Mouse (Mus musculus) heart, postnatal 10 days (tissue): ENCODE data around the gene Olfr1037. TPM values are rescaled to one million over a fixed set of nuclear protein-coding genes. Genes with fewer than 3 reads are reported as not detected.
"Not testable (repeated sequence)": the region's sequence is repeated elsewhere in the genome, so short reads cannot be mapped to it uniquely, and the experiment has no call there.

Experiments
- DNase-seq, 2 experiments: peaks; one replicate each; pipeline ENCODE4 v3.0.0; 2021
- intact Hi-C: fragments of 180-260 bp; cut with DNase I; formaldehyde crosslinking; loops from one replicate; pipeline ENCODE4 v1.15.1; 2025
- total RNA-seq, 2 experiments: library from RNA; stranded (reverse); gene quantifications; 2 replicates each; pipeline ENCODE4 v1.2.3; 2021

The Olfr1037 gene
- total RNA-seq: not detected

- intact Hi-C loops: no loop called here
- no peak for DNase-seq
Measured at GRCm38 (mm10) chr2:86087285-86087684, at the start of gene Olfr1037. Gene Olfr1037, minus strand, starts transcription at chr2:86087385.

- DNase-seq: no peak
- intact Hi-C loops: no loop called here
Measured at GRCm38 (mm10) chr2:86135828-86136227, 48.6 kb upstream of the Olfr1037 start, which contains the start of gene Olfr1039. Gene Olfr1039, minus strand, starts transcription at chr2:86135928.

GRCm38 (mm10) chr2:86080478-86080877 lies 6.7 kb downstream of the Olfr1037 start:
- intact Hi-C loops, DNase-seq: not testable (repeated sequence)

GRCm38 (mm10) chr2:86073692-86074091 lies 13.5 kb downstream of the Olfr1037 start, which contains the start of gene Olfr1036:
Gene Olfr1036, plus strand, starts transcription at chr2:86073992.
- intact Hi-C loops, DNase-seq: not testable (repeated sequence)

- intact Hi-C loops: no loop called here
- DNase-seq: no peak
Measured at GRCm38 (mm10) chr2:86070189-86070588, 17.0 kb downstream of the Olfr1037 start.

- intact Hi-C loops, DNase-seq: not testable (repeated sequence)
Measured at GRCm38 (mm10) chr2:86063766-86064165, 23.4 kb downstream of the Olfr1037 start.

GRCm38 (mm10) chr2:86050777-86051176 lies 36.4 kb downstream of the Olfr1037 start:
- intact Hi-C loops, DNase-seq: not testable (repeated sequence)

- no peak for DNase-seq
- intact Hi-C loops: no loop called here
Measured at GRCm38 (mm10) chr2:86045561-86045960, 41.6 kb downstream of the Olfr1037 start, which contains the start of gene Olfr1034. Gene Olfr1034, plus strand, starts transcription at chr2:86045861.

Other genes with a start within 250 kb of the Olfr1037 start
- not detected for gene Olfr1019, start 241.9 kb downstream of the Olfr1037 start, total RNA-seq
- not detected for gene Olfr1020, start 240.4 kb downstream of the Olfr1037 start, total RNA-seq
- gene Olfr1022, start 218.8 kb downstream of the Olfr1037 start, total RNA-seq: not detected
- not detected for gene Olfr1023, start 201.7 kb downstream of the Olfr1037 start, total RNA-seq
- gene Olfr1024, start 182.3 kb downstream of the Olfr1037 start, total RNA-seq: not detected
- gene Olfr1025-ps1, start 172.2 kb downstream of the Olfr1037 start, total RNA-seq: not detected
- gene Olfr1026, start 165.8 kb downstream of the Olfr1037 start, total RNA-seq: not detected
- gene Olfr1028, start 136.9 kb downstream of the Olfr1037 start, total RNA-seq: not detected
- not detected for gene Olfr1029, start 113.5 kb downstream of the Olfr1037 start, total RNA-seq
- gene Olfr1030, start 108.1 kb downstream of the Olfr1037 start, total RNA-seq: not detected
- not detected for gene Olfr1031, start 97.1 kb downstream of the Olfr1037 start, total RNA-seq
- not detected for gene Olfr1032, start 81.8 kb downstream of the Olfr1037 start, total RNA-seq
- 1 to 10 TPM; 1.2 to 8.1 TPM for gene Olfr1033, start 66.8 kb downstream of the Olfr1037 start, total RNA-seq
- under 1 TPM; 0.10 to 0.17 TPM for gene Olfr1034, start 41.5 kb downstream of the Olfr1037 start, total RNA-seq
- not detected for gene Olfr1036, start 13.4 kb downstream of the Olfr1037 start, total RNA-seq
- gene Olfr1039, start 48.5 kb upstream of the Olfr1037 start, total RNA-seq: not detected
- not detected for gene Olfr1040, start 59.3 kb upstream of the Olfr1037 start, total RNA-seq
- gene Olfr1042, start 74.5 kb upstream of the Olfr1037 start, total RNA-seq: not detected
- not detected for gene Olfr1043, start 80.1 kb upstream of the Olfr1037 start, total RNA-seq
- gene Olfr1044, start 90.4 kb upstream of the Olfr1037 start, total RNA-seq: not detected
- gene Olfr52, start 98.3 kb upstream of the Olfr1037 start, total RNA-seq: not detected
- gene Olfr1045, start 115.6 kb upstream of the Olfr1037 start, total RNA-seq: not detected
- gene Olfr1046, start 131.9 kb upstream of the Olfr1037 start, total RNA-seq: not detected
- gene Olfr1047, start 144.0 kb upstream of the Olfr1037 start, total RNA-seq: not detected
- gene Olfr1048, start 152.9 kb upstream of the Olfr1037 start, total RNA-seq: not detected
- gene Olfr1049, start 170.9 kb upstream of the Olfr1037 start, total RNA-seq: not detected
- gene Olfr1051, start 191.7 kb upstream of the Olfr1037 start, total RNA-seq: not detected
- not detected for gene Olfr1052, start 205.1 kb upstream of the Olfr1037 start, total RNA-seq
- not detected for gene Olfr1053, start 227.9 kb upstream of the Olfr1037 start, total RNA-seq
- gene Olfr1054, start 248.0 kb upstream of the Olfr1037 start, total RNA-seq: not detected